Mouse (Mus musculus) neural tube, embryonic 14.5 days (tissue): ENCODE measurements around the gene Spata3. TPM values are rescaled to one million over a fixed set of nuclear protein-coding genes. Genes with fewer than 3 reads are reported as not detected.

Experiments used
- ATAC-seq: fragments of 200-750 bp; cut with Nextera tagmentation; 2 replicates; pipeline ENCODE4 v1.8.0; 2017; ENCODE audit warnings: low read depth, mild to moderate bottlenecking, moderate TSS enrichment, moderate library complexity
- H3K27ac ChIP-seq: fragments of 300-500 bp; sonication (generic); 2 replicates; pipeline ENCODE4 v1.5.1; 2014; ENCODE audit warnings: low read depth, mild to moderate bottlenecking, control low read depth, low read length, moderate library complexity, mixed read lengths
- H3K27me3 ChIP-seq: fragments of 300-500 bp; sonication (generic); 2 replicates; pipeline ENCODE4 v1.6.1; 2014; ENCODE audit warnings: low read length; ENCODE audit not compliant: control insufficient read depth, insufficient read depth
- H3K36me3 ChIP-seq: fragments of 300-500 bp; sonication (generic); 2 replicates; pipeline ENCODE4 v1.6.1; 2014; ENCODE audit warnings: low read length, mixed read lengths; ENCODE audit not compliant: control insufficient read depth, insufficient read depth
- H3K4me1 ChIP-seq: fragments of 300-500 bp; sonication (generic); 2 replicates; pipeline ENCODE4 v1.6.1; 2014; ENCODE audit warnings: low read length; ENCODE audit not compliant: control insufficient read depth, insufficient read depth
- H3K4me2 ChIP-seq: fragments of 300-500 bp; sonication (generic); 2 replicates; pipeline ENCODE4 v1.6.1; 2014; ENCODE audit warnings: mild to moderate bottlenecking, low read depth, low read length, control low read depth
- H3K4me3 ChIP-seq: fragments of 300-500 bp; sonication (generic); 2 replicates; pipeline ENCODE4 v1.5.1; 2014; ENCODE audit warnings: low read depth, low read length, control low read depth, mixed read lengths
- H3K9ac ChIP-seq: fragments of 300-500 bp; sonication (generic); replicated peaks from 2 replicates; pipeline ENCODE4 v1.6.1; 2014; ENCODE audit warnings: low read depth, mild to moderate bottlenecking, control low read depth, low read length, mixed read lengths
- H3K9me3 ChIP-seq: fragments of 300-500 bp; sonication (generic); 2 replicates; pipeline ENCODE4 v1.6.1; 2016; ENCODE audit warnings: low read length; ENCODE audit not compliant: control insufficient read depth
- WGBS: fragments of 180-500 bp; shearing (Covaris S2); extraction: QIAGEN DNeasy Blood & Tissue Kit; methylation state at CpG from one replicate; pipeline ENCODE4 v1.1.7; 2014; 5-methylcytosine and 5-hydroxymethylcytosine counted together
- polyA plus RNA-seq: library from polyadenylated mRNA; unstranded; fragments of >200 nt; fragmentation: Nextera tagmentation; extraction: Ambion mirVana; gene quantifications from 2 replicates; pipeline ENCODE4 v1.2.1, GENCODE M21; 2014

The Spata3 gene
- 0.51 and 0.66 TPM in 2 replicates for polyA plus RNA-seq

GRCm38 (mm10) chr1:86016516-86016915 lies at the start of gene Spata3:
Gene Spata3 (plus strand): TSS chr1:86016816.
- Histone ChIP-seq H3K9me3 (no peaks in the 10 kb centered on the region), H3K4me3 (no peak within 1 kb of the TSS), H3K27ac (no peak within 1 kb of the TSS), H3K36me3 (no peaks in the 10 kb centered on the region), H3K9ac (no peak within 1 kb of the TSS), H3K27me3 (no peaks in the 10 kb centered on the region), H3K4me1 (0 out of 2 replicates have a peak, but pooled peaks cover 5% of the 10 kb centered on the region), H3K4me2 (no peak within 1 kb of the TSS)
- 91% methylated on average over 8 of the region's 8 CpGs for WGBS
- ATAC-seq: no peak

GRCm38 (mm10) chr1:85969081-85969480 lies 47.5 kb upstream of the Spata3 start:
- H3K4me2 ChIP-seq: no peak overlapping the region
- H3K4me1 ChIP-seq: no peaks in the 10 kb centered on the region
- ATAC-seq: peak; percentile 31
- H3K36me3 ChIP-seq: no peaks in the 10 kb centered on the region
- H3K9me3 ChIP-seq: no peaks in the 10 kb centered on the region
- H3K27ac ChIP-seq: peak overlapping the region; percentile 48
- H3K27me3 ChIP-seq: no peaks in the 10 kb centered on the region
- H3K4me3 ChIP-seq: no peak overlapping the region
- 88% methylated on average over 1 of the region's 1 CpGs for WGBS
- no peak overlapping the region for H3K9ac ChIP-seq

- no peaks in the 10 kb centered on the region for H3K36me3 ChIP-seq
- H3K9me3 ChIP-seq: no peaks in the 10 kb centered on the region
- no peak overlapping the region; the same call in 1 of the 2 replicates for H3K27ac ChIP-seq
- H3K4me3 ChIP-seq: no peak overlapping the region
- peak; percentile 71; the same call in 1 of the 2 replicates for ATAC-seq
- 62% methylated on average over 1 of the region's 1 CpGs for WGBS
- no peak overlapping the region for H3K9ac ChIP-seq
- H3K4me1 ChIP-seq: no peaks in the 10 kb centered on the region
- H3K27me3 ChIP-seq: no peaks in the 10 kb centered on the region
- H3K4me2 ChIP-seq: no peak overlapping the region
Observed at GRCm38 (mm10) chr1:85969519-85969918, 47.1 kb upstream of the Spata3 start.

GRCm38 (mm10) chr1:85971070-85971469 lies 45.5 kb upstream of the Spata3 start:
- no peak for ATAC-seq
- H3K27ac ChIP-seq: no peak overlapping the region
- H3K36me3 ChIP-seq: no peaks in the 10 kb centered on the region
- no peaks in the 10 kb centered on the region for H3K9me3 ChIP-seq
- H3K27me3 ChIP-seq: no peaks in the 10 kb centered on the region
- no peak overlapping the region for H3K4me3 ChIP-seq
- H3K4me2 ChIP-seq: no peak overlapping the region
- no peak overlapping the region for H3K9ac ChIP-seq
- 96% methylated on average over 3 of the region's 3 CpGs for WGBS
- no peaks in the 10 kb centered on the region for H3K4me1 ChIP-seq

- Histone ChIP-seq H3K9ac (no peak overlapping the region), H3K36me3 (no peaks in the 10 kb centered on the region), H3K4me3 (no peak overlapping the region), H3K27me3 (no peaks in the 10 kb centered on the region), H3K9me3 (no peaks in the 10 kb centered on the region), H3K27ac (no peak overlapping the region), H3K4me1 (no peaks in the 10 kb centered on the region), H3K4me2 (no peak overlapping the region)
- ATAC-seq: no peak
- WGBS: 69% methylated on average over 3 of the region's 3 CpGs
Observed at GRCm38 (mm10) chr1:85972341-85972740, 44.3 kb upstream of the Spata3 start.

- Histone ChIP-seq H3K27me3 (no peaks in the 10 kb centered on the region), H3K4me2 (no peak overlapping the region), H3K4me3 (no peak overlapping the region), H3K4me1 (no peaks in the 10 kb centered on the region), H3K27ac (no peak overlapping the region), H3K9ac (no peak overlapping the region), H3K36me3 (no peaks in the 10 kb centered on the region), H3K9me3 (no peaks in the 10 kb centered on the region)
- WGBS: 95% methylated on average over 2 of the region's 2 CpGs
- no peak for ATAC-seq
Observed at GRCm38 (mm10) chr1:85973468-85973877, 43.1 kb upstream of the Spata3 start.

GRCm38 (mm10) chr1:85977709-85978108 lies 38.9 kb upstream of the Spata3 start:
- Histone ChIP-seq H3K36me3 (no peaks in the 10 kb centered on the region), H3K4me1 (no peaks in the 10 kb centered on the region), H3K27me3 (no peaks in the 10 kb centered on the region), H3K27ac (no peak overlapping the region), H3K9me3 (no peaks in the 10 kb centered on the region), H3K4me2 (no peak overlapping the region), H3K4me3 (no peak overlapping the region), H3K9ac (no peak overlapping the region)
- ATAC-seq: 0 out of 2 replicates have a peak, but pooled peaks have one; percentile 11
- WGBS: 82% methylated on average over 3 of the region's 3 CpGs

GRCm38 (mm10) chr1:85981738-85982357 lies 34.8 kb upstream of the Spata3 start:
- Histone ChIP-seq H3K36me3 (no peaks in the 10 kb centered on the region), H3K27me3 (no peaks in the 10 kb centered on the region), H3K27ac (no peak overlapping the region), H3K4me1 (no peaks in the 10 kb centered on the region), H3K9me3 (no peaks in the 10 kb centered on the region), H3K9ac (no peak overlapping the region), H3K4me3 (no peak overlapping the region), H3K4me2 (no peak overlapping the region)
- no peak for ATAC-seq
- 63% methylated on average over 7 of the region's 7 CpGs for WGBS

- no peak for ATAC-seq
- WGBS: 86% methylated on average over 3 of the region's 3 CpGs
- H3K27me3 ChIP-seq: no peaks in the 10 kb centered on the region
- H3K4me2 ChIP-seq: no peak overlapping the region
- H3K4me3 ChIP-seq: no peak overlapping the region
- H3K36me3 ChIP-seq: no peaks in the 10 kb centered on the region
- H3K4me1 ChIP-seq: no peaks in the 10 kb centered on the region
- no peaks in the 10 kb centered on the region for H3K9me3 ChIP-seq
- no peak overlapping the region for H3K27ac ChIP-seq
- H3K9ac ChIP-seq: no peak overlapping the region
Observed at GRCm38 (mm10) chr1:85985784-85986183, 30.8 kb upstream of the Spata3 start.
